Mouse (Mus musculus) C2C12 (cell line): ENCODE measurements around the gene Dnah11.

Experiments
- CEBPB ChIP-seq: IDR thresholded peaks from one replicate; pipeline ENCODE4 v1.6.1; 2011; ENCODE audit warnings: low read depth, mild to moderate bottlenecking, control low read depth, moderate library complexity
- CTCF ChIP-seq: IDR thresholded peaks from one replicate; pipeline ENCODE4 v1.5.1; 2011; ENCODE audit not compliant: control insufficient read depth, insufficient read depth, insufficient read length
- MAX ChIP-seq: IDR thresholded peaks from one replicate; pipeline ENCODE4 v1.6.1; 2011; ENCODE audit warnings: mild to moderate bottlenecking, control low read depth
- MYOG ChIP-seq: IDR thresholded peaks from one replicate; pipeline ENCODE4 v1.6.1; 2011; ENCODE audit not compliant: control insufficient read depth, insufficient read length; ENCODE audit errors: extremely low read depth

- TF ChIP-seq CTCF (no peak), MAX (no peak), CEBPB (no peak), MYOG (no peak)
Observed at GRCm38 (mm10) chr12:118085291-118085690, 113.6 kb downstream of the Dnah11 start.
